Mouse (Mus musculus) kidney, adult 2 months (tissue): ENCODE data around the gene Dstn.

Experiments
- CTCF ChIP-seq: fragments of 200-500 bp; conservative IDR thresholded peaks from 2 replicates; pipeline ENCODE4 v1.5.1; 2011; ENCODE audit warnings: low read depth, mild to moderate bottlenecking, control low read depth, low read length, moderate library complexity, mixed read lengths; ENCODE audit not compliant: insufficient read depth, insufficient read length
- POLR2A ChIP-seq: fragments of 200-500 bp; IDR thresholded peaks from one replicate; pipeline ENCODE4 v1.6.1; 2011; ENCODE audit warnings: low read depth, low read length, control low read depth

- no peak for TF ChIP-seq POLR2A
- TF ChIP-seq CTCF = no peak
These were observed 31.3 kb downstream of the Dstn start for GRCm38 (mm10) chr2:143946399-143946798.
